Mouse (Mus musculus) stomach, postnatal 0 days (tissue): Measurements from ENCODE around the gene Plcb1.

Source experiments
- CTCF ChIP-seq: IDR thresholded peaks from 2 replicates; pipeline ENCODE4 v1.5.1; 2016; ENCODE audit warnings: antibody characterized with exemption, low read depth, mild to moderate bottlenecking, moderate library complexity
- EP300 ChIP-seq: optimal IDR thresholded peaks from 2 replicates; pipeline ENCODE3; 2016; ENCODE audit warnings: antibody characterized with exemption

GRCm38 (mm10) chr2:134896196-134896595 is 110.3 kb downstream of the Plcb1 start:
- no peak for TF ChIP-seq EP300
- TF ChIP-seq CTCF = no peak
